Mouse (Mus musculus): Measurements from ENCODE around the gene Psd4.

- TF ChIP-seq CTCF (IDR thresholded peaks at IDR 0.05; ENCODE audit: borderline replicate concordance, insufficient read depth, low read depth, low read length), result no peak
- TF ChIP-seq POLR2A (IDR thresholded peaks at IDR 0.05; ENCODE audit: borderline replicate concordance, insufficient read depth, low read length), result no peak
These were observed 25.9 kb downstream of the Psd4 start for GRCm38 (mm10) chr2:24393251-24393650.
